Mouse (Mus musculus): ENCODE data around the gene Cdc42ep1. TPM values are rescaled to one million over a fixed set of nuclear protein-coding genes. Genes with fewer than 3 reads are reported as not detected.

The Cdc42ep1 gene
- polyA plus RNA-seq, 1 experiment: 0.04 TPM

DNA sequence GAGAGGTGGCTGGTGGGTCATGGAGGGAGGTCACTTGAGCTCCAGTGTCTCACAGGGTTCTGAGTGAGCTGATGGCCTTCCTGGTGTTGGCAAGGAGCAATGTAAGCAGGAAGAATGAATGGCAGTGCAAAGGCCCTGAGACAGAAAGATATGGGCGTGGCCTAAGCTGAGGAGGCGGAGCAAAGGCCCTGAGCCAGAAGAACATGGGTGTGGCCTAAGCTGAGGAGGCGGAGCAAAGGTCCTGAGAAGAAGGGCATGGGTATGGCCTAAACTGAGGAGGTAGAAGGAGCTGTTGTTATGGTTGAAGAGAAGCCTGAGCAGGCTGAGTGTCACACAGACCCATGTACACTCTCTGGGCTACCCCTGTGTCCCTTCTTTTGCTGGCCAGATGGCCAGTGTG, 8.8 kb upstream of the Cdc42ep1 start:
- H3K9me3 ChIP-seq (ENCODE audit: control insufficient read depth, low read length): peaks cover 5% of the 10 kb centered on the region; the same call in 1 of the 2 replicates
- TF ChIP-seq TAL1 (IDR thresholded peaks at IDR 0.05; ENCODE audit: low read length) (no peak), GATA1 (IDR thresholded peaks at IDR 0.05; ENCODE audit: low read length) (no peak)
- no peak overlapping the region for H3K4me3 ChIP-seq (replicated peaks)
- H3K36me3 ChIP-seq (ENCODE audit: control insufficient read depth): no peaks in the 10 kb centered on the region
- no peaks in the 10 kb centered on the region; the same call in 1 of the 2 replicates for H3K27me3 ChIP-seq (ENCODE audit: control insufficient read depth)
- peaks cover 30% of the 10 kb centered on the region for H3K4me1 ChIP-seq (ENCODE audit: control insufficient read depth)

DNA sequence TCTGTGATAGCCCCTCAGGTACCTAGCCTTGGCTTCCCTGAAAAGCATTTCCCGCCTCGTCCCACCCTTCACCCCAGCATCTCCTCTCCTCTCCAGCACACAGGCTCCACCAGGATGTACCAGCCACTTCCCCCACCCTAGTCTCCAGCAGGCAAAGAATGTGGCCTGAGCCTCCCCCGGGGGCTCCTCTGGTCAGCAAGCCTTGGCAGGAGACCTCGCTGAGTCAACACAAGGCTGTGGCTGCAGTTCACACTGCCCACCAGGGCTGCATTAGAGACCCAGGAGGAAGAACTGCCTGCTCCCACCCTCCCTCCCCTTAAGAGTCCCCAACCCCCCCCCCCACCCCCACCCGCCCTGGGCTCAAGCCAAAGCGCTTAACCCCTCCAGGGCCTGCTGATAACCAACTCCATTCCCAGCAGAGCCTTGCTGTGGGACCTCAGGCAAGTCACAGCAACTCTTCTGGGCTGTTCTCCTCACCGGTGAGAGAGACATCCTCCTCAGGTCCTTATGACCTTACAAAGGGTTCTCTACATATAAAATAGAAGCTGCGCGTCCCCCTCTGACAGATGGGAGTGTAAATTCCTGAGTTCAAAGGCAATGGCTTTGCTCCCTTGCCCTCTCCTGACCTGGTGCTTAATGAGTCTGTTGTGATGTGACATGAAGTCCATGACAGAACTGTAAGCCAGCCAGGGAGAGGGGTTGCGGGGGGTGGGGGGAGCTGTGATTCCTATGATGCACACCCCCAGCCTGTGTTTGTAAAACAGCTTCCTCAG, 8.0 kb upstream of the Cdc42ep1 start:
- TF ChIP-seq TAL1 (IDR thresholded peaks at IDR 0.05; ENCODE audit: low read length): no peak
- no peak for TF ChIP-seq GATA1 (IDR thresholded peaks at IDR 0.05; ENCODE audit: low read length)
- Histone ChIP-seq H3K27me3 (ENCODE audit: control insufficient read depth) (no peaks in the 10 kb centered on the region), H3K36me3 (ENCODE audit: control insufficient read depth) (no peaks in the 10 kb centered on the region), H3K4me3 (replicated peaks) (no peak overlapping the region), H3K9me3 (ENCODE audit: control insufficient read depth, low read length) (peaks cover 5% of the 10 kb centered on the region; the same call in 1 of the 2 replicates), H3K4me1 (ENCODE audit: control insufficient read depth) (peaks cover 30% of the 10 kb centered on the region)

DNA sequence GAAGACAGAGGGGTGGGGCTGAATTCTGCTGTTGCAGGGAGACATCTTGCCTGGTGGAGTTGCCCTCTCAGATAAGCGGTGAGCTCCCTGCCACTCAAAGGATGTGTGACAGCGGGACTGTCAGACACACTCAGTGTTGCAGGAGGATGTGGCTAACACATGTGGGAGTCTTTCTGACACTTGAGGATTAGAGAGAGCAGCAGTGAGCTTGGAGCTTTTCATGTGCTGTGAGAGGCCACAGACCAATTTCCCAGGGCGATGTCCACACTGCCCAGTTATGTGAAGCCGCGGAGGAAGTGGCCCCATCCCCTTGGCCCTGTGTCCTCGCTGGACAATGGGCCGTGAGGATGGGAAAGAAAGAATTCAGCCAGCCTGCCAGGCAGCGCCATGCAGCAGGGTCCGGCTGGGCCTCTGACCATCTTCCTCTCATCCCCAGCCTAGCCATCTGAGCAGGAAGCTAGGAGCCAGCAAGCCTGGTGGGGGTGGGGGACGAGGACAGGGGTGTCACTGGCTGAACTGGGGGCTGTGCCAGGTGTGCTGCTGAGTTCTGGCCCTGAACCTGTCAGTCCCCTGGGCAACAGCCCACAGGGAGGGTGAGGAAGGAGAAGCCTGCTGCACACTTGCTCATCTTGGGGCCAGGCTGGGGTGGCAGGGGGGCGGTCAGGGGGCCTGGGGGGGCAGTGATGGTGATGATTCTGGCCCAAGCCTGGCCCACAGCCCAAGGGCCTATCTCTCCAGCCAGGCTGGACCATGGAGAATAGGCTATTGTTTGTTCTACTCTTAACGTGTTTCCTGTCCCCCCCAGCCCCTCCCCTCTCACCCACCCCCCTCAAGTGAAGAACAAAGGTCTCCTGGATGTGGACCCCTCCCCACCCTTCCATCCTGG, 7.0 kb upstream of the Cdc42ep1 start:
- H3K9me3 ChIP-seq (ENCODE audit: control insufficient read depth, low read length): peaks cover 5% of the 10 kb centered on the region; the same call in 1 of the 2 replicates
- H3K4me1 ChIP-seq (ENCODE audit: control insufficient read depth): peaks cover 30% of the 10 kb centered on the region
- H3K27me3 ChIP-seq (ENCODE audit: control insufficient read depth): peaks cover 4% of the 10 kb centered on the region
- TF ChIP-seq GATA1 (IDR thresholded peaks at IDR 0.05; ENCODE audit: low read length) (0 out of 2 replicates have a peak, but pooled peaks have one; percentile 19), TAL1 (IDR thresholded peaks at IDR 0.05; ENCODE audit: low read length) (no peak)
- H3K4me3 ChIP-seq (replicated peaks): no peak overlapping the region
- H3K36me3 ChIP-seq (ENCODE audit: control insufficient read depth): no peaks in the 10 kb centered on the region

GRCm38 (mm10) chr15:78836086-78836621, 6.3 kb upstream of the Cdc42ep1 start:
- TF ChIP-seq GATA1 (IDR thresholded peaks at IDR 0.05; ENCODE audit: low read length): no peak
- no peak for TF ChIP-seq TAL1 (IDR thresholded peaks at IDR 0.05; ENCODE audit: low read length)
- H3K27me3 ChIP-seq (ENCODE audit: control insufficient read depth): peaks cover 11% of the 10 kb centered on the region
- peaks cover 5% of the 10 kb centered on the region; the same call in 1 of the 2 replicates for H3K9me3 ChIP-seq (ENCODE audit: control insufficient read depth, low read length)
- H3K36me3 ChIP-seq (ENCODE audit: control insufficient read depth): no peaks in the 10 kb centered on the region
- no peak overlapping the region for H3K4me3 ChIP-seq (replicated peaks)
- H3K4me1 ChIP-seq (ENCODE audit: control insufficient read depth): peaks cover 30% of the 10 kb centered on the region

DNA sequence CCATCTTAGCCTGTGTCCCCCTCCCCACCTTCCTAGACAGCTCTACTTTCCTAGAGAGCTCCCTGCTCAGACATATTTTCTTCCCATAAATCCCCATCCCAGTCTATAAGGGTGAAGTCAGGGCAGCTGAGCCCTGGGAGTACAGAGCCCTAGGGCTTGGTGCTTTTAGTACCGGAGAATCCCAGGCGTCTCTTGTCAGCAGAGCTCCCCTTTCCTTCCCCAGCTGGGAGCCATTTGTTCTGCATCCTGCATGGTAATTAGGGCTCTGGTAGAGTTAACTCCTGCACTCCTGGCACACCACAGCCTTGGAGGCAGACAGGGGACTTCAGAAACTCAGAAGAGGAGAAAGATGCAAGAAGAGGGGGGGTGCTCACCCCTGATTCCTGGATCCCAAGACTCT, 2.7 kb upstream of the Cdc42ep1 start:
- peaks cover 27% of the 10 kb centered on the region for H3K4me1 ChIP-seq (ENCODE audit: control insufficient read depth)
- TF ChIP-seq GATA1 (IDR thresholded peaks at IDR 0.05; ENCODE audit: low read length) (no peak), TAL1 (IDR thresholded peaks at IDR 0.05; ENCODE audit: low read length) (no peak)
- peaks cover 6% of the 10 kb centered on the region; the same call in 1 of the 2 replicates for H3K9me3 ChIP-seq (ENCODE audit: control insufficient read depth, low read length)
- H3K36me3 ChIP-seq (ENCODE audit: control insufficient read depth): no peaks in the 10 kb centered on the region
- H3K4me3 ChIP-seq (replicated peaks): no peak overlapping the region
- H3K27me3 ChIP-seq (ENCODE audit: control insufficient read depth): peaks cover 47% of the 10 kb centered on the region

- Histone ChIP-seq H3K4me3 (replicated peaks) (no peak overlapping the region), H3K36me3 (ENCODE audit: control insufficient read depth) (no peaks in the 10 kb centered on the region), H3K9me3 (ENCODE audit: control insufficient read depth, low read length) (peaks cover 6% of the 10 kb centered on the region; the same call in 1 of the 2 replicates), H3K27me3 (ENCODE audit: control insufficient read depth) (peaks cover 52% of the 10 kb centered on the region), H3K4me1 (ENCODE audit: control insufficient read depth) (peaks cover 22% of the 10 kb centered on the region)
- TF ChIP-seq TAL1 (IDR thresholded peaks at IDR 0.05; ENCODE audit: low read length): no peak
These were observed 2.2 kb upstream of the Cdc42ep1 start for GRCm38 (mm10) chr15:78840241-78840640.

DNA sequence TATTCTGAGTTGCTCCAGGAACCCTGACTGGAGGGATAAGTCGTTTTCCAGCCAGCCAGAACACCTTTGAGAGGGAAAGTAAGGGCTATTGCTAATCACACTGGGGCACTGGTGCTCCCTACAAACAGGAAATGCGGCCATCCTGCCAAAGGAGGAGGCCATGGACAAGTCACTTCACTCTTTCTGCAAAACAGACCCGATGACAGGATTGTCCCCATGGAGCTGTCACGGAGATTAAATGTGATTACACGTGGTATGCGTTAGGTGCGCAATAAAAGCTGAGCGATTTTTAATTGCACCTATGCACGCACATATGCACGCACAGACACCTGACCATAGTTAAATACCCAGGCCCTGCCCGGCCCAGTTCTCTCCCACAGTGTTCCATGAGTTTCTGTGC, 1.7 kb upstream of the Cdc42ep1 start:
- no peak overlapping the region for H3K4me3 ChIP-seq (replicated peaks)
- H3K4me1 ChIP-seq (ENCODE audit: control insufficient read depth): peaks cover 17% of the 10 kb centered on the region
- peaks cover 6% of the 10 kb centered on the region; the same call in 1 of the 2 replicates for H3K9me3 ChIP-seq (ENCODE audit: control insufficient read depth, low read length)
- TF ChIP-seq TAL1 (IDR thresholded peaks at IDR 0.05; ENCODE audit: low read length) (no peak), GATA1 (IDR thresholded peaks at IDR 0.05; ENCODE audit: low read length) (no peak)
- H3K36me3 ChIP-seq (ENCODE audit: control insufficient read depth): no peaks in the 10 kb centered on the region
- H3K27me3 ChIP-seq (ENCODE audit: control insufficient read depth): peaks cover 57% of the 10 kb centered on the region

GRCm38 (mm10) chr15:78841161-78841790, 1.1 kb upstream of the Cdc42ep1 start:
- no peaks in the 10 kb centered on the region for H3K36me3 ChIP-seq (ENCODE audit: control insufficient read depth)
- H3K4me1 ChIP-seq (ENCODE audit: control insufficient read depth): peaks cover 12% of the 10 kb centered on the region
- no peak overlapping the region for H3K4me3 ChIP-seq (replicated peaks)
- peaks cover 59% of the 10 kb centered on the region for H3K27me3 ChIP-seq (ENCODE audit: control insufficient read depth)
- TF ChIP-seq TAL1 (IDR thresholded peaks at IDR 0.05; ENCODE audit: low read length) (no peak), GATA1 (IDR thresholded peaks at IDR 0.05; ENCODE audit: low read length) (no peak)
- peaks cover 6% of the 10 kb centered on the region; the same call in 1 of the 2 replicates for H3K9me3 ChIP-seq (ENCODE audit: control insufficient read depth, low read length)
